Mouse (Mus musculus): ENCODE measurements around the gene Gpr108.
A peak's percentile ranks its signal among the peaks of the same experiment; 100 is the strongest.

Gene Gpr108

GRCm38 (mm10) chr17:57209330-57209729 lies 38.9 kb downstream of the Gpr108 start:
- no peak for DNase-seq (ENCODE audit: low spot score)

GRCm38 (mm10) chr17:57207938-57208337 lies 40.3 kb downstream of the Gpr108 start:
- DNase-seq (ENCODE audit: low spot score), result no peak

DNA sequence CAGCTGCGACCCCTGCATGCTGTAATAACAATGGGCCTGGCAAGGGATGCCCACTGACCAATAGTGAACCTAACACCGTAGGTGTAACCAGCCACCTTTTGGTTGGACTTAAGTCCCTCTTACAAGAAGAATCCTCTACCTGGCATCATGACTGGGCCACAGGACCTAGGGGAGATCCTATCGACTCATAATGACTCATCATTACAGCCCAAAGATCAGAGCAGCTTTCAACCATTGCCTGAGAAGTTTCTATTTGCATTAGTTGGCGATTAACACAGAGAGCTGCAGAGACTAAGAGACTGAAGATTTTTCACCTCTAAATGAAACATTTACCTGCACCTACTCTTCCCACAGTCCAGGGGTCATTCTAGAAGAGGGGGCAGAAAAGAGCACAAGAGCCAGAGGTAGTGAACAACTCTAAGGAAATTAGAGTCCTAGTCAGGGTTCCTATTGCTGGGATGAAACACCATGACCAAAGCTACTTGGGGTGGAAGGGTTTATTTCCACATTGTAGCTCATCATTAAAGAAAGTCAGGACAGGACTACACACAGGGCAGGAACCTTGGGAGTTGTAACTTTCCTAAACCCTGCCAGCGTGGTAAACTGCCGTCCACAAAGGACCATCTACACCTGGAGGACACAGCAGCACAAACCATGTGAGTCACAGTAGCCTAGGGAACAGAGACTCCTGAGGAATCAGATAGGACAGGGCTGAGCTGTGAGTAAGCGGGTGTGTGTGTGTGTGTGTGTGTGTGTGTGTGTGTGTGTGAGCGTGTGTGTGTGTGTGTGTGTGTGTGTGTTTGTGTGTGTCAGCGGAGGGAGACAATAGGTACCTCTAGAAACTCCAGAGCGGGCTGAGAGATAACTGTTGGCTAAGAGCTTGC lies 46.2 kb downstream of the Gpr108 start:
- DNase-seq (ENCODE audit: low spot score), result no peak

DNA sequence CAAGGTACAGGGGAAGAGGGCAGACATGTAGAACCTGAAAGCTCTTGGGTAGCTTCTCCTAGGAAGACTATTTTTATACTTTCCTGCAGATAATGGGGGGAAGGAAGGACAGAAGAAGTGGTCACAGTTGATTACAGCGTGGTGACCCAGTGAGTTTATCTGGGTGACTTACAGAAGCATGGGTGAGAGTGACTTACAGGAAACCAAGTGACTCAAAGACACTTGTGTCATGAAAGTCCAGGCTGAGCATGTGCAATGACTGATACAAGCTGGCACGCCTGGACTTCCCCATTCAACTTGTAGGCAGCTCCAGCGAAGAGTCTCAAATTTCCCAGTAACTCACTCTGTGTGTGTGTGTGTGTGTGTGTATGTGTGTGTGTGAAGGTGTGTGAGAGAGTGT lies 50.0 kb downstream of the Gpr108 start:
- no peak for DNase-seq (ENCODE audit: low spot score)

- no peak for DNase-seq (ENCODE audit: low spot score)
Observed at GRCm38 (mm10) chr17:57195326-57196010, 52.8 kb downstream of the Gpr108 start.

GRCm38 (mm10) chr17:57194771-57195170 lies 53.5 kb downstream of the Gpr108 start:
- DNase-seq (ENCODE audit: low spot score), result no peak

DNA sequence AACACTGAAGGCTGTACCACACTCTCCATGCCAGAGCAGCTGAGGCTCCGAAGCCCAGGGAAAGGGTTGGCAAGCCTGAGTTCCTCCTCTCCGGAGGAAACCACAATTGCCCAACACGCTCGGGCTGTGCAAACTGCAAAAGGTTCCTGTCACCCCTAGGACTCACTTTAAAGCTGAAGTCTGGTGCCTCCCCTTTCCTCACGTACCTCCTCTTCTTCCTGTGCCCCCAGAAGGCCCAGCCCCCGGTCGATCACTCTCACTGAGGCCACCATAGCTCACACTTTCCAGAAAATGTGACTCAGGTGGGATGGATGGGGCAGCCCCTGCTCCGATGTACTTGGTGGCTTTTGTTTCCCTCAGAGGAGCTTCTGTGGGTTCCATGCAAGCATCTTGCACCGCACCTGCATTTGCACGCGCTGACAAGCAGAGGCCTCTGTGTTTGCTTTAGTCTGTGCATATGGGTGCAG lies 54.2 kb downstream of the Gpr108 start, which contains the start of gene Tnfsf14:
Gene Tnfsf14 (minus strand): TSS at position 137 of the 467 bp plus-strand sequence.
- peak; percentile 32 for DNase-seq (ENCODE audit: low spot score)

- DNase-seq (ENCODE audit: low spot score), result no peak
Observed at GRCm38 (mm10) chr17:57188510-57189192, 59.6 kb downstream of the Gpr108 start.

- no peak for DNase-seq (ENCODE audit: low spot score)
Observed at GRCm38 (mm10) chr17:57185641-57186040, 62.6 kb downstream of the Gpr108 start.
